Mouse (Mus musculus) thymus, postnatal 14 days (tissue): ENCODE results near the gene Trim17.

Experiments
- DNase-seq: peaks from one replicate; pipeline ENCODE4 v3.0.0; 2021

The Trim17 gene

DNA sequence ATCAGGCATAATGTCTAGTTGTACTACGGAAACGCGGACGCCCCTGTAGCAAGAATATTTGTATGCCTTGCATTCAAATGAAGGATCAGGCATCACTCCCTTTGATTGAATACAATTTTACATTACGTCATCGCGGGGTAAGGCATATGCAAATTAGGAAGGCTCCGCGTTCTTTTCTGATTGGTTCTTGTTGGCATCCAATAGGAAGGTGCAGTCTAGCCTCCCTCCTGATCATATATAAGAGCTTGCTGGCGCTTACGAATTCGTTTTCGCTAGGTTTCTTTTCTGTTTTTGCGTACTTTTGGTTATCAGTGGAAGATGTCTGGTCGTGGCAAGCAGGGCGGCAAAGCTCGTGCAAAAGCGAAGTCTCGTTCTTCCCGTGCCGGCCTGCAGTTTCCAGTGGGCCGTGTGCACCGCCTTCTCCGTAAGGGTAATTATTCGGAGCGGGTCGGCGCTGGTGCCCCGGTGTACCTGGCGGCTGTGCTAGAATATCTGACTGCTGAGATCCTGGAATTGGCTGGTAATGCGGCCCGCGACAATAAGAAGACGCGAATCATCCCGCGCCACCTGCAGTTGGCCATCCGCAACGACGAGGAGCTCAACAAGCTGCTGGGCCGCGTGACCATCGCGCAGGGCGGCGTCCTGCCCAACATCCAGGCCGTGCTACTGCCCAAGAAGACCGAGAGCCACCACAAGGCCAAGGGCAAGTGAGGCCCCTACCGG, at the start of gene Trim17, which contains the start of gene Hist3h2a:
Gene Trim17 (plus strand): TSS at position 266 of the 723 bp plus-strand sequence.
Gene Hist3h2a (plus strand): TSS at position 266 of the 723 bp plus-strand sequence.
- peak; percentile 88 for DNase-seq

DNA sequence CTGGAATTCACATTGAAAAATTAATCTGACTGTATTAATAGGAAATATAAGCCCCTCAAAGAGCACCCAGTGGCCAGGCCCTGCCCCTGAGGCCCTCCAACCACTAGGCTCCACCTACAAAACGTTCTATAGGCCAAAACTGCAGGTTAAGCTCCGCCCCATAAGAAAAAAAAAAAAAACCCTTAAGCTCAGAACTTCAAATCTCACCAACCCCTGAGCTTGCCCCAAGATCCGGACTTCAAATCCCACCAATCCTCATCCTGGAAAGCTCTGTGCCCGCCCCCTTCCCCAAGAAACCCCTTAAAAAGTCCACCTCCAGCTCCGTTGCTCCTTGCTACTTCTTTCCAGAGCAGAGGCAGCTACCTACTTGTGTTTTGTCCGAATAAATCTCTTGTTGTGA, 49.6 kb upstream of the Trim17 start:
- DNase-seq, result peak; percentile 33

DNA sequence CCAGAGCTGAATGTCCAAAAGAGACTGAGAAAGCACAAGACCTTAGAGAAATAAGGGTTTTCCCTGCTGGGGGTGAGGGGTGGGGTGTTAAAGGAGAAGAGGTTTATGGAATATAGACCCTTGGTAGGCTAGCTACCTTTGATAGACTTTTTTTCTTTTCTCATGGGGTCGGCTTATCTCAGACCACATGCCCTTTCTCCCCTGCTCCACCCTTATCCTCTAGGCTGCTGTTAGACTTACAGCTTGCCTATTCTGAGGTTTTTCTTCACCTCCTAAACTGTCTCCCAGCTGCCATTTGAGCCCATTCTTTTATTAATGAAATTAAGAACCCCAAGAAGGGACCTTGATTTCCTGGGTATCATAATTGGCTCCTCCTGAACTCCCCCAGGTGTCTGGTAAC, 40.7 kb upstream of the Trim17 start:
- DNase-seq, result no peak

DNA sequence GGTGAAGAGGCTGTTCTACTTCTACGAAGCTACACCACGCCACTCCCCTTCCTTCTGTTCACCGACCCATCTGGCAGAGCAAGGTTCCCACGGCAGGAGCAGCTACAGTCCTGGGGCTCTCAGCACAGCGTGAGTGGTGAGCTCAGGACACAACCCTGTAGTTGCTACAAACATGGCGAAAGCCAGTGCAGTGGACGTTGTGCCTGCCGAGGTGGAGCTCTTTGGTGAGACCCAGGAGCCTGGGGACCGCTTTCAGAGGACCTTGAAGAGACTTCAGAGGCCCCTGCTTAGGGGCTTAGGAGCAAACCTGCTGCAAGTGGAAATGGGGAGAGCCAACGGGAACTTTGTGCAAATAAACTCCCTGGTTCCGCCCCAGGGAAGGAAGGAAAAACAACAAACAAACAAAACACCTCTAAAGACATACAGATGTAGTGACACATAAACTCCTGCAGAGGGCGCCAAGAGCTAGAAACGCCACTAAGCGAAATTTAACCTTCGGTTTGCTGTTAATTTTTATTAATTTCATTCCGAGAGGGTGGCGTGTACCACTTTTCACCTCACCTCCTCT, 39.9 kb upstream of the Trim17 start:
- DNase-seq, result peak; percentile 32

DNA sequence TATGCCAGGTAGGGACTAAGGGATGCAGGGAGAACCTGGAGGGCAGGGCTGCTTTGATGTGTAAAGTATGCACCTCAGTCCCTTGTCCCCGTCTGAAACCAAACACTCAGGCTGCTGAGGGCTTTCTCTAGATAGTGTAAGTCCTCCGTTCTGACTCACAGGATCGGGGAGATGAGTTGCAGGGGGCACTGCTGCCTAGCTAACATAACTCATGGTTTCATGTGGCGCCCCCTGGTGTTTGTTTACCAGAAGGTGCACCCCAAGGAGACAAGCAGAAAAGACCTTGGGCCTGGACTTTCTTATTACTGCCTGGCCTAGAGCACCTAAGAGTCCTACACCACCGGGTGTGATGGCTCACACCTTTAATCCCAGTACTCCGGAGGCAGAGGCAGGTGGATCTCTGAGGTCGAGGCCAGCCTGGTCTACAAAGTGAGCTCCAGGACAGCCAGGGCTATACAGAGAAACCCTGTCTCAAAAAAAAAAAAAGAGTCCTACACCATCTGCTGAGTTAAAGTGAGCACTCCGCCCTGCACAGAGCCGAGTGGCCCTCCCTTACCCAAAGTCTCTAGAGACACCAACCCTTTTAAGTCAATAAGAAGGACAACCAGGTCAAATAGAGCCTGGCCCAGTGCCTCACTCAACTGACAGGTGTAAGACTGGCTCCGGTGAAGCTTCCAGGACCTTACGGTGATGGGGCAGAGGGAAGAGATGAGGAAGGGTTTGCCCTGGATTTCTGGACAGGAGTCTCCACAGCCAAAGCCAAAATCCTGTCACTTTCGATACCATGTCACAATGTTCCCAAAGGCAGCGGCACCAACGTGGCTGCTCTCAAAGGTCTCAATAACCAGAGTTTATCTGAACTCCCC, 37.4 kb upstream of the Trim17 start:
- DNase-seq, result peak; percentile 88

DNA sequence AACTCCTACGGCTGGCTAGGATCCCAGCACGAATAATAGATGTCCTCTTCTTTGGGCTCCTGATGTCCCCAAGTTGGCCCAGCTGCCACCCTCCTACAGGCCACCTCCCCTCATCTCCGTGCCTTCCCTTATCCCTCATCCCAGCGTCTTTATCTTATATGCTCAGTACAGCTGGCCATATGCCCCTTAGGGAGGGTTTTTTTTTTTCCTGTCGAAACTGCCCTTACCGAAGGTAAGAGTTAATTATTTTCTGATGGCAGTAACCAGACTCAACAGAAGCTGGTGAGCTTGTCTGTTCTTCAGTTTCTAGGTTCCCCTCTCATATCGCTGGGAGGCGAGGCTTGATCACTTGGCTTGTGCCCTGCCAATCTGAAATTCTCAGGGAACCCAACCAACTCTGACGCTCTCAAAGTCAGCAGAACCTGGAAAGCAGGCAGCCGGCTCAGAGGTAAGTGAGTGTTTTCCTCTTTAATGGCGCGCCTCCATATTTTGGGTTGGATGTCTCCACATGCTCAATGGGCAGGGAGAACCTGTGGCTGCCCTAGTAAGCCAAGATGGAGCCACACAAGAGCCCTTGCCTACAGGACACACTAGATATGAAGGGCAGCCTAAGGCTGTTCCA, 36.6 kb upstream of the Trim17 start, which contains the start of gene Btnl10:
Gene Btnl10 (plus strand): TSS at position 164 of the 622 bp plus-strand sequence.
- no peak for DNase-seq

DNA sequence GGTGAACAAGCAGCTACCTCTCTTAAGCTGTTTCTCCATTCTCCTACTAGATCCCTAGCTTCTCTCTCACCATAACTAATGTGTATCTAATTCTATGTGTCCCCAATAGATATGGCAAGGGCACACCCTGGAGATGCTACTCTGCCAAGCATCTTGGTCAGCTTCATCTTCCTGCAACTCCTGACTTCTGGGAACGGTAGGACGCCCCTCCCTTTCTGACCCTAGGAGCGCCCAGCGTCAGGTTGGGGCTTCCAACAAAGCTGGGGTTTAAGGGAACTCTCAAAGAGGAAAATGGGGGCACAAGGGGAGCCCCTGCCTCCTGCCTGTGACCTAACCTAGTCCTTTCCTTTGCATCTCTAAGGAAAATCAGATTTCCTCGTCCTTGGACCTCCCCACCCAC, 35.7 kb upstream of the Trim17 start:
- no peak for DNase-seq

DNA sequence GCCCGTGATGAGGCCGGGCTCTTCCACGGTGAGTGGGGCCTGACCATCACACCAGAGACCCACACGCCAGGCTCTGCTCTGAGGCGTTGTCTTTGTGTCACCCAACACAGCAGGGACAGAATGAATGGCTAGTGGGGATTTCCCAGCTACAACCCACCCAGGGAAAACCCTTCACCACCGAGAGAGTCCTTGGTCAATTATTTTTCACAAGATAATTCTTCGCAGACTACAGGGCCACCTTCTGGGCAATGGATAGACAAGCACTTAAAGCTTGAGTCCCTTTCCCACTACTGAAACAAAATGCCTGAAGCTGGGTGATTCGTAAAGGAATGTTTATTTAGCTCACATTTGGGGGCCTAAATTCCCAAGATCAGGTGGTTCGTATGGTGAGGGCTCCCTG, 32.1 kb upstream of the Trim17 start:
- DNase-seq, result no peak

DNA sequence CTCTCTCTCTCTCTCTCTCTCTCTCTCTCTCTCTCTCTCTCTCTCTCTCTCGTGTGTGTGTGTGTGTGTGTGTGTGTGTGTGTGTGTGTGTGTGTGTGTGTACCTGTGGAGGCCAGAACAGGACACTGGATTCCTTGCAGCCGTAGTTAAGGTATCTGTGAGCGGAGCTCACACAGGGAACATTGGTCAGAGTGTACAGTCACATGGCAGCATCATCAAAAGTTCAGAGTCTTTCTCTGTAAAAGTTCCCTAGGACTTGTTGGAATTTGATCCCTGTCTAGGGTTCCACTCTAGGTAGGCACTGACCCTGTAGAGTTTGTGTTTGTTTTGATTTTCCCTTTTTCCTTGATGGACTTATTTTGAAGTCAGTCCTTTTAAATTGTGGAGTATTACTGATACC, 27.8 kb upstream of the Trim17 start:
- no peak for DNase-seq

DNA sequence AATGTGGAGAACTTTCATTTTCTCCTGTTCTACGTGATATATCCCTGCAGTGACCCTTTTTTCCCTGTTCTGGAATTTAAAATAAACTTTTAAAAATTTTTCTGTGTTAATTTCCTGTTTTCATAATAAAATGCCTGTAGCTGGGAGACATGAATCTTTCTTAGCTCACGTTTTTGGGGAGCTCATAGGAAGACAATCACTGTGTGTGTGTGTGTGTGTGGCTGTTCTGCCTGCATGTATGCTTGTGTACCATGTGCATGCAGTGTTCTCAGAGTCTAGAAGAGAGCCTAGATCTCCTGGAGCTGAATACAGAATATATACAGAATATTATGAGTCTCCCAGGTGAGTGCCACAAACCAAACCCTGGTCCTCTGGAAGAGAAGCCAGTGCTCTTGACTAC, 27.4 kb upstream of the Trim17 start:
- DNase-seq, result no peak

DNA sequence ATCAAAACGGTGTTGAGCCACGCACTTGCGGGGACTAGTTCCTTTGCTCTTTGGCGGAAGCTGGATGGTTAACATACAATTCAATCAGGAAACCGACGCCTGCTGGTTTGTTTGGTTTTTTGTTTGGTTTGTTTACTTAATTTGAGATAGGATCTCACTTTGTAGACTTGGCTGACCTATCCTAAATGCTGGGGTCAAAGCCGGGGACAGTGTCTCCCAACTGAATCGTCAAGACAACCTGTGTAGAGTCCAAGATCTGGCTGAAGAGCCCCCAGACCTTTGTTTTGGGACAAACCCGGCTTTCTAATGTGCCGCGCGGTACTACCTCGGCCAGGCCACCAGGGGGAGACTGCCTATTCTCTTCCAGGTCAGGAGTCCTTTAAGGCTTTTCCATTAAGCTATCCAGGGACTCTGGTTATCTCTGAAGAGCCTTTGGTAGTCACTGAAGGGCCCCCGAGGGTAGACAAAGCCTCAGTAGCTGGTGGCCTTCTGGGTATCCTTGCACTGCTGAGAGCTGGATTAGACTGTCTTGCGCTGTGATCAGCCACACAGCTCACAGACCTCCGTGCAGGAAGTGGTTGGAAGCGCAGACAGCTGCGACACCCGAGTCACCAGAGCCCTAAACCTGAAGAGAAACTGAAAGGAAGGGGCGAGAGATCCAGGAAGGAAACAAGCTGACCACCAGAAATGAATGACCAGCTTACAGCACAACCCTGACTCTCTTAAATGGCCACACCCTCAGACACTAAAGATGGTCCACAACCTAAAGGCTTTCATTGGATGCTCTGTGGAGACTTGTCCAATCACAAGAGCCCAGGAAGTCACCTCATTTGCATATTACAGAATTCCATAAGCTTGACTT, 26.5 kb upstream of the Trim17 start:
- DNase-seq, result peak; percentile 75

DNA sequence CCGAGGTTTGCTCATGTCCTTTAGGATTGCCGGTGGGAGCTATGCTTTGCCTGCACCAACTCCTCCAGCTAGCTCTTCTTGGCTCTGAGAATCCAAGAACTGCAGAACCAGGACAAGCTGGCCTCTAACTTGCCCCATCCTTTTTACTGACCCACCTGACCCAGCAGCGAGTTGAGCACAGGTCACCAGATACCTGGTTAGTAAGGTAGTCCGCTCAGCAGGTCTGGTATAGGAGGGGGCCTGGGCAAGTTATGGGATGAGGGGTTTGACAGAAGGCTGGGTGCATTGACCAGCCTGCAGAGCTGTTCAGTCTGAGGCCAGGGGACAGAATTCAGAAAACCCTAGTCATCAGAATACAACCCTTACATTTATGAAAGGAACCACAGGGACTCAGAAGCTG, 25.4 kb upstream of the Trim17 start:
- no peak for DNase-seq

DNA sequence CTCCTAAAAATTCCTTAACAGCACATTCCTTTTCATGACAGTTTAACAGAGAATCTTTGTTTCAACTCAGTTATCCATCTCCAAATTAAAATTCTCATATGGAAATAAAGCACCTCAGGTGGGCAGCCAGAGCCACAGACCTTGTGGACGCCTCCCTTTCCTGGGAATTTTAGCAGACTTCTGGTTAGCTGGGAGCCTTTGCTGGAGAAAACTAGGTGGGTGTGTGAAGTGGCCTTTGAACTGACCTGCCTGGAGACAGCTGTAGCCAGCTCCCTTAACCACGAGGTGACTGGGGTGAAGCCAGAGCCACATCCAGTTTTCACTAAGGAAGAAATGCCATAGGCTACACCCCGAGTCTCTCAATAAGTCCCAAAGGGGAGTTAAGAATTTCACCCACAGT, 24.8 kb upstream of the Trim17 start:
- DNase-seq, result no peak

DNA sequence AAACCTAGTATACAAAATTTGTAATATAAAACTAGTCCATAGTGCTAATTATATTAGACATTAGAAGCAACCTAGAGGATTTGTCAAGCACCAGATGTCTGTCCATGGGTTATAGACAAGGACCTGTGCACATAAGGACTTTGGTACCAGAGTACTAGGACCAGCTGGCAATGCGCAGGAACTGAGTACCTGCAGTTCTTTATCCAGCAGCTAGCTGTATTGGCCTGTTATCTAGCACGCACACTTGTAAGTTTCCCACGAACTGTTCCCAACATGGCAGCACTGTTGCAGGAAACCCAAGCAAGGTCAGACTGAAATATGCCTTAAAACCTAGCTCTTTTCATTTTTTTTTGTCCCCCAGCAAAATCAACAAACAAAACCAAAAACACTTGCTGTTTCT, 24.2 kb upstream of the Trim17 start:
- DNase-seq, result no peak

DNA sequence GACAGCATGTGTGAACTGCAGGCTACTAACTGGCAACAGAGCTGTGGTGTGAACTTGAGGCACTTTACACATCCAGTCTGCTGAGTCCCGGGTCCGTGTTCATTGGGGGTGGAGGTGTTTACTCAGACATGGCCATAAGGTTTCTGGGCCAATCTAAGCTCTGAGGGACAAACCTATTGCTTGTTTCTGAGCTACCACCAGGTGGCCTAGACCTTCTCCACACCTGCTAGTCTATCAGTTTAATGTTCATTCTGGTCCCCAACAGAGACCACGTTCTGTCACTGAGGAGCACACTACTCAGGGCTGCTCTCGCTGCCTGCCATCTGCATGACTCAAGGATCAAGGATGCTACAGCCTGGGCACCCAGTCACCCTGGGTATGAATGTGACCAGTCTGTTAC, 22.9 kb upstream of the Trim17 start:
- DNase-seq, result peak; percentile 46

DNA sequence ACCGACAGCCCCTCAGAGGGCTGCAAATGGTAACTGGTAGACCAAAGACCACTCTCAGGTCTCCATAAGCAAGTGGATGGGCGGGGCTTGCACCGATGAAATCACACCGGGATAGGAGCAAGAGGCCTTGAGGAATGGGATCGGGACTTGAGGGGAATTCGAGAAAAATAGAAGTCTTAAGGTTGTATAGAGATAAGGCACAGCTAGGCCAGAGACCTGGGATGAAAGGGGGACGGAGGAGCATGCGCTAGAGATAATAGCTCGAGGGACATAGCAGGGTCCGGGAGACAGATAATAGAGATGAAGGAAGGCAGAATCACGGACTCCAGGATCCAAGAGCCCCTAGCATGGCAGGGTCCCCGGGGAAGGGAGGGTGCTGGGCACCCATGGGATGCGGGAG, 16.6 kb upstream of the Trim17 start:
- no peak for DNase-seq

DNA sequence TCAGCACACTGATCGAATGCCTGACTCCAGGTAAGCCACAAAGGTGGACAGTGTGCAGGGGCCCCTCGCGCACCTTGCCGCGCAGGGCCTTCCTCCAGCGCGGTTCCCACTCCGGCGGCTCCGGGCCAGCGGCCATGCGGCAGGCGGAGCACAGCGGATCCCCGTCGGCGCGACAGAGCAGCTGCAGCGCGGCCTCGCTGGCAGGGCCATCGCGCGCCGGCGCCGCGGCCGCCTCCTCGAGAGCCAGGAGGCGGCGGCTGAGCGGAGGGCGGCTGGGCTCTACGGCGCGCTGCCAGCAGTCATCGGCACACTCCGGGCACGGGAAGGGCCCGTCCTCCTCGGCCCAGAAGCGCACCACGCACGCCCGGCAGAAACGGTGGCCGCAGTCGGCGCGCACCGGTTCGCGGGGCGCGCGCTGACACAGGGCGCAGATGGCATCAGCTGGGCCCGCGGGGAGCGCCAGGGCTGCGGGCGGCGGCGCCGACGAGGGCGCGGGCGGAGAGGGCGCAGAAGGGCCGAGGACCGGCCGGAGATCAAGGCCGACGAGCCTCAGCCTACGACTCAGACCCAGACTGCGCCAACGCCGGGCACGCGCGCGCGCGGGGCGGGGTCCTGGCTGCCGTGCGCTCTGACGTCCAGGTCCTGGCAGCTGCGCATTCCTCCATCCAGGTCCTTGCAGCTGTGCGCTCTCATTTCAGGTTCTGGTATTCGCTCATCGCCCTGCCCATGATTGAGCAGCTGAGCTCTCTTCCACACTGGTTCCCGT, 16.0 kb upstream of the Trim17 start, which contains the start of gene Rnf187:
Gene Rnf187 (minus strand): TSS at position 595 of the 766 bp plus-strand sequence.
- peak; percentile 92 for DNase-seq

DNA sequence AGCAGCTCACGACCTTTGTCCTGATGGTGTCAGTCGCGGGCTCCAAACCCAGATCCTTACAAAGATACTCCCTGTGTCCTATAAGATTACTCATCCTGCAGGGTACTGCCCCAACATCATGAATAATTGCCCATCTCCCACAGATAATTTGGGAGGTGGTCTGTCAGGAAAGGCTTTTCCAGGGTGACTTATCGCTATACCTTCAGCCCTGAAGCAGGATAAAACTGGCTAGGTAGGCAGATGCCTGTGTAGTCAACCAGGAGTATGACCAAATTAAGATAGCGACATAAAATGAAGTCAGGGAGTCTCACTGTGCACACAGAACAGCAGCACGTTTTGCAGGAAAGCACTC, 15.4 kb upstream of the Trim17 start:
- DNase-seq, result no peak

DNA sequence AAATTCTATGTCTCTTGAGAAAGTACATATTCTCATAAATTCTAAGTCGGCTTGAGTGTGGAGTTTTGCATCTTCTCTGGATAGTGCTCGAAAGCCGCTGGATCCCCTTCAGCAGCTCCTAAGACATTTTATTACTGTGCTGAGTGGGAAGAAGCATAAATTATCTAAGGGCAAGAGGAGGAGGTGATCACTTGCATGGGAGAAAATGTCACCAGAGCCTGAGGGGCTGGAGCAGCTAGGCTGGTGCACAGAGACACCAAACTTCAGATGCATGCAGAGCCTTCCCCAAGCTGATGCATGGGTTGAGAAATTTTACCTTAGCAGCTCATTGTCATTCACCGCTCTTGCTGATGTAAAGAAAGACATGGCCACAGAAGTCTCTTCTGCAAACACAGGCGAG, 10.3 kb upstream of the Trim17 start:
- no peak for DNase-seq

DNA sequence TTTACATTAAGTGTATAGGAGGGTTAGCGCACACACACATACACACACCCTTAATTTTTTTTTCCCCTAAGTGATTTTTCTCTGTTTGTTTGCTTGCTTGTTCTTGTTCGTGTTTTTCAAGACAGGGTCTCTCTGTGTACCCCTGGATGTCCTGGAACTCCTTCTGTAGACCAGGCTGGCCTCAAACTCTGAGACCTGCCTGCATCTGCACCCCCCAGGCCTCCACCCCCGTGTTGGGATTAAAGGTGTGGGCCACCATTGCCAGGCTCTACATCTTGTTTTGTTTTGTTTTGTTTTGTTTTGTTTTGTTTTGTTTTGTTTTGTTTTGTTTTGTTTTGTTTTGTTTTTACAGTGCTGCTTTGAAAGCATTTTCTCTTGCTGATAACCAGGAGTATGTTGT, 7.2 kb upstream of the Trim17 start:
- no peak for DNase-seq

DNA sequence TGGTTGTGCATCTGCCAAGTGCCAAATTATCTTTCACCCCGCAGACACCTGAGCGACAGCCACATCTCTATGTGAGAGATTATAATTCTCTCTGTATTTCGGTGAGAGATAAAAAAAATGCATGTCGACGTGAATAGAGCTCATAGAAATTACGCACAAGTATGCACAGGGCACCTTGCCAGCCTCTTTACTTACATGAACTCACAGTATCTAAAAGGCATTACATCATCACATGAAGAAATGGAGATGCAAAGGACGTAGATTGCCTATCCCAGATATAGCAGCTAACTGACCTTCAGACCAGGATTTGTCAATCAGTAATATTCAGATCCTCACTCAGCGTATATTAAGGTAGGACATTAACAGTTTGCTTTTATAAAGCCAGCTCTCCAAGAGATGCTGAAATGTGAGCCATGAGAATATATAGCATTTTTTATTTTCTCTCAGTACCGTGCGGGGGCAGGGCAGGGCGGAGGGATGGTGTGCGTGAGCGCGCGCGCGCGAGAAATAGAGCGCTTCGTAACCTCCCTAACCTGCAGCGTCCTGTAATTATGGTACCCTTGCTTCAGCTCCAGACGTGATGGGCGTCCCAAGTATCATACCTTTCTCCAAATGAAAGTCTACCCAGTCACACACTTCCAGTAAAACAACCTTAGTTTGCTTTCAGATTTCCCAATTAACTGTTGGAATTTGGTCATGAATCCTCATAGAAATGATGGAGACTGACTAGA, 6.5 kb upstream of the Trim17 start:
- DNase-seq, result peak; percentile 77
